Mouse (Mus musculus) midbrain, embryonic 10.5 days (tissue): ENCODE measurements at regions not wholly inside any gene's neighbourhood (a gene's known extent, or its start where the extent isn't known, plus 50 kb on each side); places are given as distances from the start of the nearest gene placed in this dataset.

Experiments
- DNase-seq: peaks from one replicate; pipeline ENCODE4 v3.0.0-alpha.2; 2017; ENCODE audit warnings: low spot score
- H3K27ac ChIP-seq: fragments of 300-500 bp; sonication (generic); replicated peaks from 2 replicates; pipeline ENCODE4 v1.5.1; 2016; ENCODE audit warnings: mild to moderate bottlenecking
- H3K27me3 ChIP-seq: fragments of 300-500 bp; sonication (generic); 2 replicates; pipeline ENCODE4 v1.6.1; 2016; ENCODE audit warnings: low read depth, mild to moderate bottlenecking; ENCODE audit not compliant: poor library complexity, severe bottlenecking
- H3K36me3 ChIP-seq: fragments of 300-500 bp; sonication (generic); 2 replicates; pipeline ENCODE4 v1.6.1; 2016; ENCODE audit warnings: mild to moderate bottlenecking, moderate library complexity
- H3K4me1 ChIP-seq: fragments of 300-500 bp; sonication (generic); 2 replicates; pipeline ENCODE4 v1.6.1; 2016
- H3K4me3 ChIP-seq: fragments of 300-500 bp; sonication (generic); 2 replicates; pipeline ENCODE4 v1.5.1; 2016; ENCODE audit warnings: mild to moderate bottlenecking, moderate library complexity
- H3K9me3 ChIP-seq: fragments of 300-500 bp; sonication (generic); replicated peaks from 2 replicates; pipeline ENCODE4 v1.6.1; 2016; ENCODE audit warnings: mild to moderate bottlenecking
- WGBS: fragments of 180-500 bp; shearing (Covaris S2); methylation state at CpG from one replicate; pipeline ENCODE4 v1.1.7; 2016; 5-methylcytosine and 5-hydroxymethylcytosine counted together

DNA sequence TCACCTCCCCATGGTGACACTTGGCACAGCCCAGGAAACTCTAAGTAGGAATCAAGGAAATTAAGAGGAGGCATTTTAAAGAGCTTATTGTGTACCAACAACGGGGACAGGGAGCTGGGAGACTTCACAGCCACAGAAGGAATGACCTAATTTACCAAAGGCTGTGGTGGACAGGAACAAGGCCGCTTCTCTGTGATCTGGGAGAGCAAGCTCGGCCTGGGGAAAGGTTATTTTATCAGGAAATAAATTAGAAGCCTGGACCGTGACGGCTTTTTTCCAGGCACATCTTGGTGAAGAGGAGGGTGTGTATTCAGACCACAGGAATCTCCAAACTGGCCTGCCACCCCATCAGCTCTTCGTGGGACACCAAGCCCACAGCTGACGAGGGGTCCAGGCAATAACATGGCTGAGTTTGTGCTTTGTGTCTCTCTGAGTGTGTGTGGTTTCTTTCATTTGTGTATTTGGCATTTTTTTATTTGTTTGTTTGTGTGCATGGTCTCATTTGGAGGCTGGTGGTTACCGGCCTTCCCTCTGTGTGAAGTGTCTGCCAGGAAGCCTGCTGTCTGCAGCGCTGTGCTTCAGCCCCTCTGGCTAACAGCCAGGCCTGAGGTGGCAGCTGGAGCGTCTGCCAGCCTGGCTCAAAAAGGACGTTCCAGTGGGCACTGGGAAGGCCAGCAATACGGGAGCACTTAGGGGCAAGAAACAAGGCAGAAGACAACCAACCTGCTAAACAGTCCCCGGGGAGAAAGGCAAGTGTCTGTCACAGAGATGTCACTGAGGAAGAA lies 2174.6 kb upstream of the Gm7489 start:
- Histone ChIP-seq H3K4me3 (no peak overlapping the region), H3K36me3 (no peaks in the 10 kb centered on the region), H3K27me3 (no peaks in the 10 kb centered on the region), H3K9me3 (no peaks in the 10 kb centered on the region), H3K27ac (peak overlapping the region; percentile 52), H3K4me1 (peaks cover 18% of the 10 kb centered on the region)
- 65% methylated on average over 13 of the region's 13 CpGs for WGBS
- no peak for DNase-seq

DNA sequence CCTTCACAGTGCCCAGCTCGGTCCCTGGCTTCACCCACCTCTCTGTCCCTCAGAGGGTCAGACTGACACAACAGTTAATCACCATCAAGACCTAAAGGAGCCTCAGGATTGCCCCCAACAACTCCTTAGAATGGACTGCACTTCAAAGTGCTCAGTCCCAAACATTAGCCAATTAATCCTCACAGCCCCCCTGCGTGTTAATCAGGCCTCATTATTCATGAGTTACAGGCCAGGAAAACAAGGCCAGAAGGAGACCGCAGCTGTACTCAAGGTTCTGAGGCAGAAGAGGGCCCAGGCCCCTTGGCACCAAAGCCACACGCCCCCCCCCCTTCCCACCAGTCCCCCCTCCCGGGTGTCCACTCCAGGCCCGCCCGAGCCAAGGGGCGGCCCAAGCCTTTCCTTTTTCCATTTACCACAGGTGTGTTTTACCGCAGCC lies 2163.8 kb upstream of the Gm7489 start:
- Histone ChIP-seq H3K9me3 (no peaks in the 10 kb centered on the region), H3K36me3 (no peaks in the 10 kb centered on the region), H3K4me1 (peaks cover 7% of the 10 kb centered on the region), H3K27ac (no peak overlapping the region), H3K4me3 (no peak overlapping the region), H3K27me3 (no peaks in the 10 kb centered on the region)
- no peak for DNase-seq
- 15% methylated on average over 8 of the region's 9 CpGs for WGBS

DNA sequence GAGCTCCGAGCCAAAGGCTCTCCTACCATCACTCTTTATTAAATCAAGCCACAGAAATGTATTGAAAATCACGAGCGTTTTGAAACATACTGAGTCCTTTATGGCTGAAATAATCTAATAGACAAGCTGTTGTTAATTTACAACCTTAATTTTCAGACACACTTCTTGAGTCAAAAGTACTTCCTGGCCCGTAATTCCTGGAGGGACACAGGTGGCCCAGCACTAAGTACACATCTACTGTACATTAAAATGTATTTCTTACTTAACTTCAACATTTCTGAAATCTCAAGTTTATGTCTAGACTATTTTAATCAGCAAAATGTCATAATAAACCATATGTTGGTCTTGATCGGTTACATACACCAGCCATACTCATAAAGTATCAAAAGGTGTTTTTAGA lies 2163.3 kb upstream of the Gm7489 start:
- no peak overlapping the region for H3K27ac ChIP-seq
- no peaks in the 10 kb centered on the region for H3K36me3 ChIP-seq
- no peaks in the 10 kb centered on the region for H3K27me3 ChIP-seq
- H3K4me1 ChIP-seq = peaks cover 7% of the 10 kb centered on the region
- WGBS = 78% methylated on average over 5 of the region's 5 CpGs
- no peak for DNase-seq
- H3K9me3 ChIP-seq = no peaks in the 10 kb centered on the region
- no peak overlapping the region for H3K4me3 ChIP-seq

DNA sequence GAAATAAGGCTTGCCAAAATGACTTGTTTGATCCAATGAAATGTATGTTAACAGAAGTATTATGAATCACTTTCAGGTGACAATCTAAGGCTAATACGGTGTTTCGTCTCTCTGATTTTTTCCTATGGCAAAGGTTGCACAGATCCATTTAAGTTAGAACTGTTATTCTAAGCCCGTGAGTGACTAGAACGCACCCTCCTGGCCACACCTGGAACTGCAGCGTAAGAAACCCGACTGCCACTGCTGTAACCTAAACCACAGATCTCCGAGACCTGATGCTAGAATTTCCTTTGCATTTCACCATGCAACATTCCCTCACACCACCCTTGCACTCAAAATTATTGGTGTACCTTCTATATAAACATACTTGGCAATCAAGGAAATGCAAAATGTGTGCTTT lies 2160.6 kb upstream of the Gm7489 start:
- 69% methylated on average over 7 of the region's 7 CpGs for WGBS
- Histone ChIP-seq H3K27me3 (no peaks in the 10 kb centered on the region), H3K9me3 (no peaks in the 10 kb centered on the region), H3K4me1 (peaks cover 7% of the 10 kb centered on the region), H3K27ac (no peak overlapping the region), H3K4me3 (no peak overlapping the region), H3K36me3 (no peaks in the 10 kb centered on the region)
- DNase-seq = no peak

DNA sequence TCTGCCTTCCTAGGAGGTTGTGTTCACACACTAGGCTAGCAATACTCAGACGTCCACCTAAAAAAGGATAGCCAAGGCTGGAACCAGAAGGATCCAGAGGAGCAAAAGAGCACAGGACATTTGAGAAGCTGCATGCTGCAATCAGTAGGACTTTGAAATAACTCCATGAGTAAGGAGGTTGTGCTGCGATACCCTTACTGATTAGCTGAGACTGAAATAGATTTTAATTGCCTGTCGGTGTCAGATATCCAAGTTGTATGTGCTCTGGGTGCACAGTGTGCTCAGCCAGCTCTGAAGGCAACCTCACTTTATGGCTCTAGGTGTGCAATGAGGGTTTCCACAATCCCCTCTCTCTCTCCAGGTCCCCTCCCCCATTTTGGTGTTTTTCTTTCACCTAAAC lies 2159.2 kb upstream of the Gm7489 start:
- WGBS = 92% methylated on average over 3 of the region's 3 CpGs
- Histone ChIP-seq H3K4me1 (peaks cover 7% of the 10 kb centered on the region), H3K27me3 (no peaks in the 10 kb centered on the region)

DNA sequence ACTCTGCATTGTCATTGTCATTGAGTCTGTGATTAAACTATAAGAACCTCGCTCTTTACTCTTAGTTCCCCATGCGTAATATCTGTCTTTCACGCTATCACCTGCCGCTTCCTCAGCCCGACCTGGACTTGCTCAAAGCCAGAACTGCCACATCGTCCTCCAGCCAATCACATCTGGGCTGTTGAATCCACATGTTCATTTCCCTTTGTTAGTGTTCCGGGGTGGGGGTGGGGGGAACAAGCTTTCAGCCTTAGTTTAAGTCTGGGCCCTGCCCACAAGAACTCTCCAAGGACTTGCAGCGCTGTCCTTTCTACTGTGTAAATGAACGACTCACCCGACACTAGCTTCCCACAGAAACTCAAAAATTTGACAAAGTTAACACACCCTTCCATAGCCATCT lies 2154.6 kb upstream of the Gm7489 start:
- H3K27ac ChIP-seq = no peak overlapping the region
- no peak overlapping the region for H3K4me3 ChIP-seq
- H3K36me3 ChIP-seq = no peaks in the 10 kb centered on the region
- DNase-seq = no peak
- H3K4me1 ChIP-seq = no peaks in the 10 kb centered on the region
- WGBS = 85% methylated on average over 10 of the region's 10 CpGs
- H3K9me3 ChIP-seq = 0 out of 2 replicates have a peak, but pooled peaks cover 4% of the 10 kb centered on the region
- H3K27me3 ChIP-seq = no peaks in the 10 kb centered on the region

More for the DNA sequence above, 2159.2 kb upstream of the Gm7489 start:
- no peaks in the 10 kb centered on the region for H3K9me3 ChIP-seq
- no peaks in the 10 kb centered on the region for H3K36me3 ChIP-seq
- no peak overlapping the region for H3K27ac ChIP-seq
- H3K4me3 ChIP-seq = no peak overlapping the region
- DNase-seq = no peak

DNA sequence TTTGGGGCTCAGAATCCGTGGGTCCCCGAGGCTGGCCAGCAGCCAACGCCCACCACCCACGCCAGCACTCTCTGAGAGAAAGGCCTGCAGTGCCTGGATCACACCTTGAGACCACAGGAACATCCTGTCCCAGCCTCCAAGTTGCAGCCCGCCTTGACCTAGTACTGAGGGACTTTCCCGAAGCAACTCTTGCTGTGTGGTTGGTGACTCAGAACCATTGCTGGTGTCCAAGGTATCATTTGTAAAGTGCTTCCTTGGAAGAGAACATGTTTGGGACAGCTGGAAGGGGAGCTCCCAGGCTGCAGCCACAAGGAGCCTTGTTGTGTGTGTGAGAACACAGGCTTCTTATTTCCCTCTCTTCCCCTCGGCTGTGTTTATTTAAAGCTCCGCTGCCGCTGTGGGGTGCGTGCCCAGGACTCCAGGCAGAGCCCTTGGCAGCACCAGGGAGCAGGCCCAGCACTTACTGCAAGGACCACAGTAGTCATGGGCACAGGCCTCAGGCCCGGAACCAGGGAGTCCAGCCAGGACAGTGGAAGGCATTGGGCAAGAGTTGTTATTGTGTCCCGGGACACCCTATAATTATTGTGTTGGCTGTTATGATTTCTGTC lies 2153.8 kb upstream of the Gm7489 start:
- Histone ChIP-seq H3K36me3 (no peaks in the 10 kb centered on the region), H3K27me3 (no peaks in the 10 kb centered on the region), H3K4me1 (no peaks in the 10 kb centered on the region), H3K4me3 (no peak overlapping the region), H3K27ac (no peak overlapping the region), H3K9me3 (0 out of 2 replicates have a peak, but pooled peaks cover 4% of the 10 kb centered on the region)
- 79% methylated on average over 12 of the region's 12 CpGs for WGBS
- DNase-seq = no peak

DNA sequence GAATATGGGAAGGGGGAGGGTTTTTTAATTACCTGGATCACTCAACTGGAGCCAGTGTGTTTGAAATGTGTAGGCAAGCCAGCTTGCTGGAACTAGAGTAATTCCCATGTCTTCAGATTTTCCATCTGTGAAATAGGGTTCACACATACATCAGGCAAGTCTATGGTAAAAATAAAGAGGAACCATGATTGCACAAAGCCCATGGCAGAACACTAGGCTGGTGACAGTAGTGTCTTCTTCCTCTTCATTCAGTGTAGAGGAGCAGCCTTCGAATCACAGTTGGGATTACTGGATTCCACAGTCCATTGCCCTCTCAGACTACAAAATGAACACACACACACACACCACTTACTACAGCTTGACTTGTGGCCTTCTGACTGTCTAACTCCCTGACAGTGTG lies 2150.5 kb upstream of the Gm7489 start:
- Histone ChIP-seq H3K4me1 (no peaks in the 10 kb centered on the region), H3K9me3 (0 out of 2 replicates have a peak, but pooled peaks cover 4% of the 10 kb centered on the region), H3K4me3 (no peak overlapping the region), H3K27me3 (no peaks in the 10 kb centered on the region), H3K27ac (no peak overlapping the region), H3K36me3 (no peaks in the 10 kb centered on the region)
- WGBS = 87% methylated on average over 1 of the region's 1 CpGs
- no peak for DNase-seq
